Mouse (Mus musculus) 416B (cell line): Measurements from ENCODE around the gene Spcs1.

ENCODE experiments used
- DNase-seq: peaks from one replicate; pipeline ENCODE4 v3.0.0; 2011; ENCODE audit warnings: low read depth

Gene Spcs1

GRCm38 (mm10) chr14:31001307-31002205 is at the start of gene Spcs1, which contains the start of gene Glt8d1:
Gene Spcs1 (minus strand): TSS chr14:31001672.
Gene Glt8d1 (plus strand): TSS chr14:31001400.
- peak; percentile 79 for DNase-seq

GRCm38 (mm10) chr14:31045817-31046216 is 44.3 kb upstream of the Spcs1 start:
- no peak for DNase-seq

GRCm38 (mm10) chr14:31045296-31045695 is 43.8 kb upstream of the Spcs1 start:
- DNase-seq, result no peak

- DNase-seq, result peak; percentile 60
Measured at GRCm38 (mm10) chr14:31025785-31026184, 24.3 kb upstream of the Spcs1 start.

- no peak for DNase-seq
Measured at GRCm38 (mm10) chr14:31022579-31022978, 21.1 kb upstream of the Spcs1 start.

GRCm38 (mm10) chr14:31019331-31020205 is 18.1 kb upstream of the Spcs1 start:
- DNase-seq, result peak; percentile 86

- DNase-seq, result peak; percentile 97
Measured at GRCm38 (mm10) chr14:31018860-31019291, 17.4 kb upstream of the Spcs1 start, which contains the start of the genes Pbrm1 and Gnl3. Gene Pbrm1 (plus strand): TSS chr14:31019138. Gene Gnl3 (minus strand): TSS chr14:31019152.

- peak; percentile 84 for DNase-seq
Measured at GRCm38 (mm10) chr14:31017854-31018253, 16.4 kb upstream of the Spcs1 start.

- DNase-seq, result peak; percentile 62
Measured at GRCm38 (mm10) chr14:31016063-31016462, 14.6 kb upstream of the Spcs1 start.

- no peak for DNase-seq
Measured at GRCm38 (mm10) chr14:31013928-31014327, 12.5 kb upstream of the Spcs1 start.

- peak; percentile 39 for DNase-seq
Measured at GRCm38 (mm10) chr14:31011588-31011987, 10.1 kb upstream of the Spcs1 start.

- no peak for DNase-seq
Measured at GRCm38 (mm10) chr14:31006779-31007178, 5.3 kb upstream of the Spcs1 start.

- no peak for DNase-seq
Measured at GRCm38 (mm10) chr14:31004527-31004926, 3.1 kb upstream of the Spcs1 start.

- DNase-seq, result peak; percentile 47
Measured at GRCm38 (mm10) chr14:31000816-31001306, 611 bp downstream of the Spcs1 start.

GRCm38 (mm10) chr14:31000356-31000755 is 1.1 kb downstream of the Spcs1 start:
- peak; percentile 29 for DNase-seq

- DNase-seq, result no peak
Measured at GRCm38 (mm10) chr14:30996417-30996816, 5.1 kb downstream of the Spcs1 start.

GRCm38 (mm10) chr14:30976222-30976621 is 25.2 kb downstream of the Spcs1 start:
- DNase-seq, result no peak

GRCm38 (mm10) chr14:30974204-30974603 is 27.3 kb downstream of the Spcs1 start:
- peak; percentile 8 for DNase-seq

- DNase-seq, result no peak
Measured at GRCm38 (mm10) chr14:30960366-30960765, 41.1 kb downstream of the Spcs1 start.

GRCm38 (mm10) chr14:30959031-30959430 is 42.4 kb downstream of the Spcs1 start:
- DNase-seq, result no peak

- DNase-seq, result no peak
Measured at GRCm38 (mm10) chr14:30958517-30958916, 43.0 kb downstream of the Spcs1 start.

GRCm38 (mm10) chr14:30951154-30951825 is 50.2 kb downstream of the Spcs1 start, which contains the start of gene Nek4:
Gene Nek4 (plus strand): TSS chr14:30951377.
- peak; percentile 98 for DNase-seq
